Mouse (Mus musculus) limb, embryonic 14.5 days (tissue): ENCODE measurements at regions not wholly inside any gene's neighbourhood (a gene's known extent, or its start where the extent isn't known, plus 50 kb on each side); places are given as distances from the start of the nearest gene placed in this dataset.
A peak's percentile ranks its signal among the peaks of the same experiment; 100 is the strongest.

Experiments
- ATAC-seq: fragments of 200-750 bp; cut with Nextera tagmentation; 2 replicates; pipeline ENCODE4 v1.8.0; 2017; ENCODE audit warnings: low read depth, moderate number of reproducible peaks, moderate TSS enrichment; ENCODE audit not compliant: low FRiP score
- DNase-seq: peaks from one replicate; pipeline ENCODE4 v3.0.0-alpha.2; 2015; ENCODE audit warnings: low spot score
- H3K27ac ChIP-seq: fragments of 300-500 bp; sonication (generic); replicated peaks from 2 replicates; pipeline ENCODE4 v1.5.1; 2014; ENCODE audit warnings: low read depth, mild to moderate bottlenecking, low read length, moderate library complexity, mixed read lengths
- H3K27me3 ChIP-seq: fragments of 300-500 bp; sonication (generic); 2 replicates; pipeline ENCODE4 v1.6.1; 2014; ENCODE audit warnings: low read length, mixed read lengths; ENCODE audit not compliant: control insufficient read depth, insufficient read depth
- H3K36me3 ChIP-seq: fragments of 300-500 bp; sonication (generic); 2 replicates; pipeline ENCODE4 v1.6.1; 2014; ENCODE audit warnings: mild to moderate bottlenecking, low read length, moderate library complexity, mixed read lengths; ENCODE audit not compliant: control insufficient read depth, insufficient read depth
- H3K4me1 ChIP-seq: fragments of 300-500 bp; sonication (generic); 2 replicates; pipeline ENCODE4 v1.6.1; 2014; ENCODE audit warnings: antibody characterized with exemption, low read length, mixed read lengths; ENCODE audit not compliant: control insufficient read depth, insufficient read depth
- H3K4me2 ChIP-seq: fragments of 300-500 bp; sonication (generic); replicated peaks from 2 replicates; pipeline ENCODE4 v1.6.1; 2014; ENCODE audit warnings: low read depth, mild to moderate bottlenecking, low read length, moderate library complexity; ENCODE audit not compliant: severe bottlenecking
- H3K4me3 ChIP-seq: fragments of 300-500 bp; sonication (generic); replicated peaks from 2 replicates; pipeline ENCODE4 v1.5.1; 2014; ENCODE audit warnings: low read length
- H3K9ac ChIP-seq: fragments of 300-500 bp; sonication (generic); 2 replicates; pipeline ENCODE4 v1.6.1; 2014; ENCODE audit warnings: mild to moderate bottlenecking, low read depth, low read length, moderate library complexity; ENCODE audit not compliant: severe bottlenecking
- H3K9me3 ChIP-seq: fragments of 300-500 bp; sonication (generic); 2 replicates; pipeline ENCODE4 v1.6.1; 2016; ENCODE audit warnings: low read length; ENCODE audit not compliant: control insufficient read depth
- POLR2A ChIP-seq: fragments of 200-500 bp; IDR thresholded peaks from 2 replicates; pipeline ENCODE4 v1.8.0; 2012; ENCODE audit warnings: inconsistent platforms, mild to moderate bottlenecking, moderate library complexity, borderline replicate concordance; ENCODE audit not compliant: insufficient read depth, insufficient read length; ENCODE audit errors: extremely low read depth
- WGBS: fragments of 180-500 bp; shearing (Covaris S2); extraction: QIAGEN DNeasy Blood & Tissue Kit; methylation state at CpG from one replicate; pipeline ENCODE4 v1.1.7; 2014; 5-methylcytosine and 5-hydroxymethylcytosine counted together

DNA sequence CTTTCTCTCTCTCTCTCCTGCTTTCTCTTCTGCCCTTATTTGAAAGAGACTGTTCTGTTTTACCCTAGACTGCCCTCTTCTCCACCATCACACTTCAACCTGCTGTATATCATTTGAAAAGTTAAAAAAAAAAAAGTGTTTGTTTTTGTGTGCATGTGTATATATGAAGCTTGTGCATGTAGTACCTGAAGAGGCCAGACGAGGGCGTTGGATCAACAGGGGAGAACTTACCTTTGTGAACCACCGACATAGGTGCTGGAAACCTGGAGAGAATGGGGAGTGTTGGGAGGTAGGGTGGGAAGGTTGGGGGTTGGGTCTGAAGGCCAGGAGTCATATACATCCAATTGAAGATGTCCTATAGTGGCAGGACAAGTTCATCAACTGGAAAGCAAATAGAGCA, 81.0 kb upstream of the Eif4g2 start:
- Histone ChIP-seq H3K4me3 (no peak overlapping the region), H3K4me2 (no peak overlapping the region), H3K36me3 (no peaks in the 10 kb centered on the region), H3K9ac (no peak overlapping the region), H3K27ac (no peak overlapping the region), H3K9me3 (no peaks in the 10 kb centered on the region), H3K27me3 (no peaks in the 10 kb centered on the region), H3K4me1 (no peaks in the 10 kb centered on the region)
- TF ChIP-seq POLR2A, result no peak
- DNase-seq, result no peak
- WGBS, result 41% methylated on average over 3 of the region's 3 CpGs
- ATAC-seq, result no peak

DNA sequence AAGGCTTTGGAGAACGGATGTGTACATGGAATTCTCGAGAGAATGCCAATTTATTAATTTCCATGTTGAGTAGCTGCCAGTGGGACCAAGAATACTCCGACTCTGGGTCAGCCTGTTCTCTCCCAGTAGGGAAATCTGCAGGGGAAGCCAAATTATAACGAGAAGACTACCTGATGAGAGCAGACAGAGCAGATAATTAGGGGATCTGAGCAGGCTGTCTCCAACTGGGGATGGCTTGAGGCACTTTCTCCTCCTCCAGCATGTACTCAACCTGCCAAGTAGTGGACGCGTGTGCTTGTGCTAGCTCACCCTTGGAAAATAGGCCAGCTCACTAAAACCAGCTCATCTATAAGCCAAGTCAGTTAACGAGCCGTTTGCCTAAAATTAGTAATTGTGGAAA, 80.5 kb upstream of the Eif4g2 start:
- Histone ChIP-seq H3K4me1 (0 out of 2 replicates have a peak, but pooled peaks cover under 1% of the 10 kb centered on the region), H3K4me2 (no peak overlapping the region), H3K4me3 (no peak overlapping the region), H3K27ac (no peak overlapping the region), H3K27me3 (no peaks in the 10 kb centered on the region), H3K9ac (no peak overlapping the region), H3K9me3 (no peaks in the 10 kb centered on the region), H3K36me3 (no peaks in the 10 kb centered on the region)
- DNase-seq (no peak), ATAC-seq (no peak)
- no peak for TF ChIP-seq POLR2A
- WGBS, result 55% methylated on average over 8 of the region's 8 CpGs

DNA sequence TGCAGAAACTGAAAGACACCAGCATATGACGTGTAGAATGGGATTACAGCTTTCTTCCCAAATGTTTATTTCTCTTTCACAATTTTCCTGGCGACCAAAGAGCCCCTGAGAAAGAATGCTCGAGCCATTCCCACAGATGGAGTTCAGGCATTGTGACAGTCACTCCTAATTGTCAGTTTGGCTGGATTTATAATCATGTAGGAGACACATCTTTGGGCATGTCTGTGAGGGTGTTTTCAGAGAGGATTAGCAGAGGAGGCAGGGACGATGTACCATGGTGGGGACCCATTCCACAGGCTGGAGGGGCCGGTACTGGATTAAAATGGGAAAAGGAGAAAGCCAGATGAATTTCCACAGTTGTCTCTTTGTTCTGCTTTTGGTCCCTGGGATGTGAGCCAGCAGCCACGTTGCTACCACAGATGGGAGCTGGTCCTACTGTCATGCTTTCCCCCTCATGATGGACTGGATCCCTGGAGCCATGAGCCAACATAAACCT, 76.0 kb upstream of the Eif4g2 start:
- 60% methylated on average over 6 of the region's 6 CpGs for WGBS
- Histone ChIP-seq H3K4me3 (no peak overlapping the region), H3K27ac (no peak overlapping the region), H3K4me1 (peaks cover 25% of the 10 kb centered on the region), H3K36me3 (no peaks in the 10 kb centered on the region), H3K9ac (no peak overlapping the region), H3K4me2 (no peak overlapping the region), H3K27me3 (no peaks in the 10 kb centered on the region), H3K9me3 (no peaks in the 10 kb centered on the region)
- no peak for ATAC-seq
- TF ChIP-seq POLR2A, result no peak
- no peak for DNase-seq

DNA sequence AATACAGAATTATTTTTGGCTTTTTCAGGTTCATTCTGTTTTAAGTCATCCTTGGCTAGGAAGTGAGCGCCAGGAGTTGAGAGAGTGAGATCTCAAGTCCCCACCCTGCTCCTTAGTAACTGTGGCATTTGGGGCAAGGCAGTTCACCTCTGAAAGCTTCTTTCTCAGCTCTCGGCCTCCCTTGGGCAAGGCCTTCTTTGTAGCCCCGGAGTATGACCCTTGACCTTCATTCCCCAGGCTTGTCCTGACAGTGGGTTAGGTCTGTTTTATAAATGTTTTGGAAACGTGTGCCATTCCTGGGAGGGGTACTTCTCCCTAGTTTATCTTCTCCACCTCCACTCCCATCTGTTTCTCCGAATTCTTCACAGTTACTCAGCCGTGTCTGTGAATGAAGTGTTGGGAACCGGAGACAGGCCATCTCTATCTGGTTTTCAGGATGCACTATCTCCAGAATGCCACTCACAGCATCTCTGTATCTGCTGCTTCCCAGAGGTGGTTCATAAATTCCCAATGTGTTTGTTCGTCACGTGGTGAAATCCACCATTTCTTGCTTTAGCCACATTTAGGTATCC, 75.0 kb upstream of the Eif4g2 start:
- no peak overlapping the region for H3K9ac ChIP-seq
- WGBS, result 59% methylated on average over 9 of the region's 9 CpGs
- H3K27me3 ChIP-seq, result no peaks in the 10 kb centered on the region
- H3K4me1 ChIP-seq, result peaks cover 25% of the 10 kb centered on the region
- ATAC-seq (no peak), DNase-seq (no peak)
- TF ChIP-seq POLR2A, result no peak
- H3K9me3 ChIP-seq, result no peaks in the 10 kb centered on the region
- H3K4me3 ChIP-seq, result 0 out of 2 replicates have a peak overlapping the region, but pooled peaks have one; percentile 13
- H3K4me2 ChIP-seq, result peak overlapping the region; percentile 27; the same call in 1 of the 2 replicates
- H3K27ac ChIP-seq, result peak overlapping the region; percentile 72
- no peaks in the 10 kb centered on the region for H3K36me3 ChIP-seq

DNA sequence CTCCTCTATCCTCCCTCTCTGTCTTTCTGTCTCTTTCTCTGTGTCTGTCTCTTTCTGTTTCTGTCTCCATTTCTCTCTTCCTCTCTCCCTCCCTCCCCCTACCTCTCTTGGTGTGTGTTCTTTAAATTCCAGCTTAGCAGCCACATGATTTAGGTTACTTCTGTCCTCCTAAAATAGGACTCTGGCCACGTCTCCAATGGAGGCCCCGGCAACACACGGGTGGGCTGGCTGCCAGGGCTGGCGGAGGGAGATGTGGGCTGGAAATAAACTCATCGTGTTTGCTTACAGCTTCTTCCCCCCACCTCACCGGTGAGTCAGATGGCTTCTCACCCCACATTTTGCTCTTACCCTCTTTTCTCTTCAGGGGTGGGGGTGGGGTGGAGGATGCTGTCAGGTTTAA, 74.5 kb upstream of the Eif4g2 start:
- peak overlapping the region; percentile 27; the same call in 1 of the 2 replicates for H3K4me2 ChIP-seq
- H3K27ac ChIP-seq, result peak overlapping the region; percentile 72
- H3K36me3 ChIP-seq, result no peaks in the 10 kb centered on the region
- H3K4me3 ChIP-seq, result 0 out of 2 replicates have a peak overlapping the region, but pooled peaks have one; percentile 13
- H3K9me3 ChIP-seq, result no peaks in the 10 kb centered on the region
- DNase-seq, result peak; percentile 57
- peak; percentile 69 for ATAC-seq
- no peaks in the 10 kb centered on the region for H3K27me3 ChIP-seq
- no peak for TF ChIP-seq POLR2A
- 5% methylated on average over 6 of the region's 6 CpGs for WGBS
- H3K4me1 ChIP-seq, result peaks cover 25% of the 10 kb centered on the region
- 0 out of 2 replicates have a peak overlapping the region, but pooled peaks have one; percentile 25 for H3K9ac ChIP-seq
